Mouse (Mus musculus): ENCODE results near the gene Fkbp8. TPM values are rescaled to one million over a fixed set of nuclear protein-coding genes. Genes with fewer than 3 reads are reported as not detected.

The Fkbp8 gene
- total RNA-seq, 2 experiments from 2014 or later, result 412 to 417 TPM

- DNase-seq (ENCODE audit: low spot score in 2 of 2), result peak; percentile 94 to 97
Observed at GRCm38 (mm10) chr8:70522592-70523403, 4.7 kb upstream of the Fkbp8 start.

- no peak for DNase-seq (ENCODE audit: low spot score in 2 of 2)
Observed at GRCm38 (mm10) chr8:70527111-70527511, 413 bp upstream of the Fkbp8 start.

DNA sequence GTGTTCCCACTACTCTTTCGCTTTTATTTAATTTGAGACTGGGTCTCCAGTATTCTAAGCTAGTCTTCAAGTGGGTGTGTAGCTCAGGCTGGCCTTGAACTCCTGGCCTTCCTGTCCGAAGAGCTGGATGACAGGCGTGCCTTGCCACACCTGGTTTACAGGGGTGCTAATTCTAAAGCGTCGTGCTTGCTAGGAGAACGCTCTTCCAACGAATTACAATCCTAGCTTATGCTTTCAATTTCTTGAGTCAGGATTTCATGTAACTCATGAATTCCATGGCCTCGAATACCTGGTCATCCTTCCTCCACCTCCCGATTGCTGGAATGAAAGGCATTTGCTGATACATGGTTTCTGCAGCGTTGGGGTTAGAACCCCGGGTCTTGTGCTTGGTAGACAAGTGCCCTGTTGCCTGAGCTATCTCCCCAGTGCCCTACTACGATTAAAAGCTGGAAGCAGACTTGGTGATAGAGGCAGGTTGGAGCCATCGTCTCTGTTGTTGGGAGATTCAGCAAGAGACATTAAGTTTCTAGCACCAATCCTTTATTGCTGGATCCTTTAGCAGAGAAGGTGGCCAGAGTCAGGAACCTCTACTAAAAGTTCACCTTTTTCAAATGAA, 766 bp downstream of the Fkbp8 start:
- no peak for DNase-seq (ENCODE audit: low spot score in 2 of 2)

GRCm38 (mm10) chr8:70529299-70529698, 1.8 kb downstream of the Fkbp8 start:
- DNase-seq (ENCODE audit: low spot score in 2 of 2), result no peak

GRCm38 (mm10) chr8:70529741-70530161, 2.2 kb downstream of the Fkbp8 start:
- DNase-seq (ENCODE audit: low spot score in 2 of 2), result no peak

GRCm38 (mm10) chr8:70530314-70530713, 2.8 kb downstream of the Fkbp8 start:
- DNase-seq (ENCODE audit: low spot score in 2 of 2), result no peak

- DNase-seq (ENCODE audit: low spot score in 2 of 2), result no peak
Observed at GRCm38 (mm10) chr8:70534281-70534680, 6.8 kb downstream of the Fkbp8 start.

- no peak for DNase-seq (ENCODE audit: low spot score in 2 of 2)
Observed at GRCm38 (mm10) chr8:70535221-70535620, 7.7 kb downstream of the Fkbp8 start.

DNA sequence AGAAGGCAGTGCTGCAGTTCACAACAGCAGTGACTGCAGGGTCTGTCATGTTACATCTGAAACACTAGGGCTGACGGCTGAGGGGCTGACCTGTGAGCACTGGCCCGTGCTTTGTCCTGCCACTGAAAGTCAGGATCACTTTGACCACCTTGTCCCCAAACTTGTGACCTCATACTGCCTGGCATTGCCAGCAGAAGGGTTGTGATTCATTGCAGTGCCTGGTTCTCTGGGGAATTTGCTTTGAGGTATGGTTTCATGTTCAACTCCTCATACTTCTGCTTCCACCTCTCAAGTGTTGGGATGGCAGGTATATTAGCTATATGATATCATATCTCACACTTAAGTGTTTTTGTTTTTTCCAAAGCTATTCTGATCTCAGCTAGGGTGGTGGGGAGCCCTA, 8.2 kb downstream of the Fkbp8 start:
- no peak for DNase-seq (ENCODE audit: low spot score in 2 of 2)

- peak in 1 of 2 experiments; percentile 56 for DNase-seq (ENCODE audit: low spot score in 2 of 2)
Observed at GRCm38 (mm10) chr8:70538024-70538579, 10.6 kb downstream of the Fkbp8 start.

- peak in 1 of 2 experiments; percentile 100 for DNase-seq (ENCODE audit: low spot score in 2 of 2)
Observed at GRCm38 (mm10) chr8:70538633-70539076, 11.1 kb downstream of the Fkbp8 start.

- DNase-seq (ENCODE audit: low spot score in 2 of 2), result peak; percentile 98 to 99
Observed at GRCm38 (mm10) chr8:70539077-70539813, 11.7 kb downstream of the Fkbp8 start, which contains the start of gene Ell. Ell (plus strand) TSS chr8:70539457.

- no peak for DNase-seq (ENCODE audit: low spot score in 2 of 2)
Observed at GRCm38 (mm10) chr8:70540013-70540506, 12.5 kb downstream of the Fkbp8 start.

DNA sequence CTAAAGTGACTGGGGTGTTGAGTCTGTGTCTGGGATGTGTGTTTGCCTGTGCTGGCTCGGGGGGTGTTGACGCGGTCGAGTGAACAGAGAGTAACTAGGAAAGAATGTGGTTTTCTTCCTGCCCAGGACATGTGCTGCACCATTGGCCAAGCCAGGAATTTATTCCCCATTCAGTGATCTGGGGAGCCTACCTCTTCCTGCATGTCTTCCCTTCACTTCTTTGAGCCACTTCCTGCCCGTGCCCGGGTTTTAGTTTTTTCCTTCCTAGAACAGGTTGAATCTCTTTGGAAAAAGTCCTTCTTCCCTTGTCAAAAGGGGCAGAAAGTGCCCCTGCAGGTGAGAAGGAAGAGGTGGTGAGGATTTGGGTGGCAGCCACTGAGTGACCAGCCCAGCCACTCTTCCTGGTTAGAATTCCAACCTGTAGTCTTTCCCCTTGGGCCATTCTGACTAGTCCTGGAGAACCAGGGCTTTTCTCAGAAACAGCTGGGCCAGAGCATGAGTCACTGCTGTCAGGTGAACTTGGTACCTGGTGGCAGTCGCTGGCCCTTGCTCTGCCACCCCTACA, 13.1 kb downstream of the Fkbp8 start:
- no peak for DNase-seq (ENCODE audit: low spot score in 2 of 2)

DNA sequence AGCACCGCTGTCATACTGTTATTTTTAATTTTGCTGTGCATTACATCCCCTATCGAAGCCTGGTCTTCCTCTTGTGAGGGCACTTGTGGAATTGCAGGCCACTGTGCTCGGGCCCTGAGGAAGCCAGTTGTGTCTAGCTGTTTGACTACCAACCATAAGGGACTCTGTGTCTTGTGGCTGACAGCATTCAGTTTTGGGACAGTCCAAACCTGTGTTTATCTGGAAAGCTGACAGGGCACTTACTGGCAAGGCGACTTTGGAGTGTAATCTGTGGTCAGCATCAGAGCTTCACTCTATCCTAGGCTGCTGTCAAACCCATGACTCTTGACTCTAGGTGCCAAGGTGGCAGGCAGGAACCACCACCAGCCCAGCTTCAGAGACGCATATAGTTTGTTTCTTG, 13.6 kb downstream of the Fkbp8 start:
- DNase-seq (ENCODE audit: low spot score in 2 of 2), result no peak

GRCm38 (mm10) chr8:70544200-70544687, 16.7 kb downstream of the Fkbp8 start:
- no peak for DNase-seq (ENCODE audit: low spot score in 2 of 2)

DNA sequence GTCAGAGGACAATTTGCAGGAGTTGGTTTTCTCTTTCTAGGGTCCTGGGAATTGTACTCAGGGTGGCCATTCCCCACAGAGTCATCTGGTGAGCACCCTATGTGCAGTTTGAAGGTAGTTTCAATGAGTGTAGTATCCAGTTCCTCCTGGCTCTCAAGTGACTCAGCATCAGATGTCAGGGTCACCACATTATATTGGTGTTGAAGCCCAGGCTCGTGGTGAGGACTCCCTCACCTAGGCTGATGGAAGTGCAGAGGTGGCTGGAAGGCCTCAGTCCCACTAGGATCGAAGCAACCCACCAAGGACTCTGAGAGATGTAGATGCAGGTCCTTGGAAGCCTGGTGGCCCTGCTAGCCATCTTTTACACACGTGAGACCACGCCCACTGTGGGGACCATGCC, 18.9 kb downstream of the Fkbp8 start:
- no peak for DNase-seq (ENCODE audit: low spot score in 2 of 2)

- no peak for DNase-seq (ENCODE audit: low spot score in 2 of 2)
Observed at GRCm38 (mm10) chr8:70547762-70548161, 20.2 kb downstream of the Fkbp8 start.

- no peak for DNase-seq (ENCODE audit: low spot score in 2 of 2)
Observed at GRCm38 (mm10) chr8:70549412-70550184, 22.1 kb downstream of the Fkbp8 start.
